Mouse (Mus musculus) ovary, adult 18-20 months (tissue): ENCODE results near the gene Pstpip1.

Experiments
- DNase-seq: peaks from one replicate; pipeline ENCODE4 v3.0.0; 2022; ENCODE audit warnings: low spot score, mixed read lengths

Gene Pstpip1

GRCm38 (mm10) chr9:56106274-56107072, 16.7 kb downstream of the Pstpip1 start:
- no peak for DNase-seq

DNA sequence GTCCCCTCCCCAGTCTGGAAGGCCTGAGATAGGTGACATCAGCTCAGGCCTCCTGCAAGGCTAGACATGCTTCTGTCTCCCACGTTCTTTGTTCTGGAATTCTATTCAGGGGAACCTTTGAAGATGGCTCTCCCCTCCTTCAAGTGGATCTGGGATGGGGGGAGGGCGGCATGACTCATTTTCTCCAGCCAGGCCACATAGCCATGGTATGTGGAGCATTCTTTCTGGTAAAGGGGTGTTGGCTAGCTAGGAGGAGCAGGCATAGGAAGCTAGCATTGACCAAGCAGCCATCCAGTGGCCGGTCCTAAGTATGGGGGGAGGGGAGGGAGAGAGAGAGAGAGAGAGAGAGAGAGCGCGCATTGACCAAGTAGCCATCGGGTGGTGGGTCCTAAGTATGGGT, 17.8 kb downstream of the Pstpip1 start:
- no peak for DNase-seq

- no peak for DNase-seq
These were observed 18.4 kb downstream of the Pstpip1 start for GRCm38 (mm10) chr9:56108174-56108573.

DNA sequence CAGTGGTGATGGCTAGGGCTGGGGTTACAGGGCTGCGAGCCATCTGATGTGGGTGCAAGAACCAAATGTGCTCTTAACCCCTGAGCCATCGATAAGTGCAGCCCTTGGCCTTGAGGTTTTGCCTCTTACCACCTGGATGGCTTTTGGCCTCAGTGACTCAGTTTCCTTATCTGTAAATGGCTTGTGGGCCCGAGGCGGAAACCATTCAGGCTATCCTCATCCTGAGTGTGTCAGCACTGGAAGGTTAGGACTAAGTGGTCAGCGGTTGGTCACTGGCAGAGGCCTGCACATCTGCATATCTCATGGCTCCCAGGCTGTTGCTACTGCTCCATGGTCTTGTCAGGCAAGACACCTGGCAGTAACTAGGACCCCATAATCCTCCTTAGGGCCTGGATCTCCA, 28.3 kb downstream of the Pstpip1 start:
- DNase-seq = no peak

DNA sequence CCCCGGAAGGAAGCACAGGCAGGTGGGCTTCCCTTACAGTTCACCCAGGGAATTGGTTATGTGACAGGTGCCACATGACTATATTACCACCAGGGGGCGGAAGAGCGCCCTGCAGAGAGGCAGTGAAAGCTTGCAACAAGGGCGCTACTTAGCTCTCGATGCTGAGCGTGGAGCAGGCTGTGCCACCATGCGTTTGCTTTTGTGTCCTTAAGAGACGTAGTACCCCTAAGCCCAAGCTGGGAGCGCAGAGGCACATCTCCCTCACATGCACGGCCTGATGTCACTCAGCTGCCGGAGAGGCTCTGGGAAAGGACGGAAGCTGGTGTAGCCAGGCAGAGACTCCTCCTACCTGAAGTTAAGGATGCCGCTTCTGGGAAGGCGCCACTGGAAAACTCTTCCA, 28.8 kb downstream of the Pstpip1 start:
- DNase-seq = peak; percentile 45

DNA sequence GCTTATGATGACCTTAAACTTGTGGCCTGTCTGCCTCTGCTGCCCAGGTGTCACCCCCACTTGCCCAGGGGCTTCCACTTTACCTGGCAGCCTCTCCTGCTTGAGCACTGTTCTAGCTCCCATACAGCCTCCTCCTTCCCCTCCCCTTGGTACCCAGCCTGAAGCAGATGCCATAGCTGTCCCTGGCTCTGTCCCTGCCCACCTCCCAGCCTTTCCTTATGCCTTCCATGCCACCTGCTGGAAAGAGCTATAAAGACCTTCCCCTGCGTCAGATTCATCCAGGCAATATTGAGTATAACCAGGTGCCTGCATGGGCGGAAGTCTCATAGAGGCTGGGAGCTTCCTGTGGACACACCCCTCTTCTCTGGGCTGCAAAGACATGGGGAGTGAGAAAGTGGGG, 29.9 kb downstream of the Pstpip1 start:
- DNase-seq = no peak

GRCm38 (mm10) chr9:56121097-56121496, 31.3 kb downstream of the Pstpip1 start:
- no peak for DNase-seq

DNA sequence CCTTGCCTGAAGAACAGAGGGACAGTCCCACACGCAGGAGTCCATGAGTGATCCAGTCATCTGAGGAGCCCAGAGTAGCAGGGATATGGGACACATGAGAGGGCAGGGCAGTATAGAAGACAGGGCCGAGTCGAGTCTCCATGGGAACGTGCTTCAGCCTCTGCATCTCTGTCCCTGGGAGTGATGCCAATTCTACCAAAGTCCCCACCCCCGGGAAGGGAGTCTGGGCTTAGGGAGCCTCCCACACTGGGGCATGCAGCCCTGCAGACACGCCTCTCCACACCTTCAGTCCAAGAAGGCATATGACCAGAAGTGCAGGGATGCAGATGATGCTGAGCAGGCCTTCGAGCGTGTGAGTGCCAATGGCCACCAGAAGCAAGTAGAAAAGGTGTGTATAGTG, 33.2 kb downstream of the Pstpip1 start:
- DNase-seq = peak; percentile 65

- DNase-seq = no peak
These were observed 33.9 kb downstream of the Pstpip1 start for GRCm38 (mm10) chr9:56123613-56124012.

DNA sequence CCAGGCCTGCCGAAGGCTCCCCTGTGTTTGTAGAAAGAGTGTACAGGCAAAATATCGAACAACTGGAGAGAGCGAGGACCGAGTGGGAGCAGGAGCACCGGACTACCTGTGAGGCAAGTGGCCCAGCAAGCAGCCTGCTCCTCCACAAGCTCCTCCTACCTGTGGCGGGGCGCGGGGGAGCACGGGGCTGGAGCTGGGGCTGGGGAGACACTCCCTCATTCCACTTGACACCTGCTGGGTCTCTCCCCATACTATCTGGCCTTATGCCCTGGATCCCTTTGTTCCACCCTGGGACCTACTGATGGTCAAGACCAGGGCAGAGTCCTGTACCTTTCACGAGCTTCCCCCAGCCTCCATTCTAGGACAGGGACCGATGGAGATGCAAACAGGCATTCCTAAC, 34.8 kb downstream of the Pstpip1 start:
- no peak for DNase-seq

DNA sequence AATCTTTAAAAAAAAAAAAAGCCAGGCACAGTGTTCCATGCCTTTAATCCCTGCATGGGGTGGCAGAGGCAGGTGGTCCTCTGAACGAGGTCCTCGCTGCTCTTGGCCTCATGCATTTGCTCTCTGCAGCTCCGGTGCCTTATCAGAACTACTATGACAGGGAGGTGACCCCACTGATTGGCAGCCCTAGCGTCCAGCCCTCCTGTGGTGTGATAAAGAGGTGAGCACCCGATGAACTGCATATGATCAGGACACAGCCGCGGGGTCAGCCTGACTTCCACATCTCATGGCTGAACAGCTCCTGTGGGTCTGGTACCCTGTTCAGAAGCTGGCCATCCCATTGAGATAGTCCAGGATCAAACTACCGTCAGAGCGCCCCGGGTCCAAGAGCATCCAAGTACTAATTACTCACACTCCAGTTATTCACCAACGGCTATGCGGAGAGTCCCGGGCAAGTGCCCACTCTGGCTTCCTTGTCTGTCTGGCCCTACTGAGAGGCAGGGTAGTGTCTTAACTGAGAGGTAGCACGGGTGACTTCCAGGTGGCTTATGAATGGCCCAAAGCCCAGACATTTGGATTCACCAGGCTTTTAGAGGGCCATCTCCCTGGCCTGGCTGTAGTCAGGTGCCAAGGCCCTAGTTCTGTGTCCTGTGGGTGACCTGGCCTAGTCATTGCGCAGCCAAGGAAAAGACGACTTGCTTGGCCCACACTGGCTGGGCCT, 36.9 kb downstream of the Pstpip1 start:
- DNase-seq = no peak

DNA sequence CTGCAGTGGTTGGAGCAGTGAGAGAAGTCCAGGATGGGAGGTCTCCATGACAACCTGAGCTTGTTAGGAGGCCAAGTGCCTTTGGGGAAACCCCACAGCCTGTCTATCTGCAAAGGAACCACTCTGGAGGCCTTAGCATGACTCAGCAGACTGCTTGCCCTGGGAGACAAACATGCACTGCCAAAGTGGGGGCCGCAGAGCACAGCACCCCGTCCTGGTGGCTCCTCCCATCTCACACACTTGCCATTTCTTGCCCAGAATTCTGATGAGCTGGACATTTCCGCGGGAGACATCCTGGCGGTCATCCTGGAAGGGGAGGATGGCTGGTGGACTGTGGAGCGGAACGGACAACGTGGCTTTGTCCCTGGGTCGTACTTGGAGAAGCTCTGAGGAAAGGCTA, 38.6 kb downstream of the Pstpip1 start:
- no peak for DNase-seq

GRCm38 (mm10) chr9:56129951-56130350, 40.2 kb downstream of the Pstpip1 start:
- DNase-seq = no peak

DNA sequence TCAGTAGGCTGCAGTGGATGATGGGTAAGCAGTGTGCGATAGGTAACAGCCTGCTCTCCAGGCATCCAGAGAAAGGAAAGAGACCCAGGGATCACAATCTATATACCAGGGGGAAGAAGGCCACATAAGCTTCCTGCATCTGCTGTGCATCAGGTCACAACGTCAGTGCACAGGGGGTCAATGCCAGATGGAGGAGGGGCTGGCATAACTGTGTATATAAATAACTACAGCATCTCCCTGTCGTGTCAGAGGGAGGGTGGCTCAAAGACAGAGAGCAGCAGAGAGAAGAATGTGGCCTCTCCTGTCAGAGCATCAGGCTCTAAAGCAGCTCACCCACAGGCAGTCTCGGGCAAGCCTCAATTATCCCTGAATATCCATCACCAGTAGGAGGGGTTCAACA, 40.8 kb downstream of the Pstpip1 start:
- no peak for DNase-seq

- DNase-seq = no peak
These were observed 42.2 kb downstream of the Pstpip1 start for GRCm38 (mm10) chr9:56131813-56132525.

DNA sequence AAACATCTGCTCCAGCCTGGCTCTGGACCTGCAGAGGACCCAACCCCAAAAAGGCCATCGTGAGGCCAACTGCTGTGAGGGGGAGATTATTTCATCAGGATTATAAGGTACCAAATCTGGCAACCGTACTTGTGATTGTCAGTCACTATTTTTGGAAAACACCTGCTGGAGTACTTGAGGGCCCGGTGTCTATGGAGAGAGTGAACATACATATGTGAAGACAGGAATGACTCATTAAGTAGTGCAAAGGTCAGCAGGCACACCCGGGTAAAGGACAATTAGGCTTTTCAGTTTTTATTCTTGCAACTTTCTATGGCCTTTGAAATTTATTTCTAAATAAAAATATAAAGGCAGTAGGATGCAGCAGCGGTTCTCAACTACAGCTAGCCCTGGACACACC, 44.2 kb downstream of the Pstpip1 start:
- no peak for DNase-seq

GRCm38 (mm10) chr9:56134614-56135013, 44.9 kb downstream of the Pstpip1 start:
- no peak for DNase-seq

- DNase-seq = no peak
These were observed 45.9 kb downstream of the Pstpip1 start for GRCm38 (mm10) chr9:56135590-56136197.

- DNase-seq = no peak
These were observed 52.0 kb downstream of the Pstpip1 start for GRCm38 (mm10) chr9:56141776-56142175.

- DNase-seq = no peak
These were observed 54.7 kb downstream of the Pstpip1 start for GRCm38 (mm10) chr9:56144366-56145003.

DNA sequence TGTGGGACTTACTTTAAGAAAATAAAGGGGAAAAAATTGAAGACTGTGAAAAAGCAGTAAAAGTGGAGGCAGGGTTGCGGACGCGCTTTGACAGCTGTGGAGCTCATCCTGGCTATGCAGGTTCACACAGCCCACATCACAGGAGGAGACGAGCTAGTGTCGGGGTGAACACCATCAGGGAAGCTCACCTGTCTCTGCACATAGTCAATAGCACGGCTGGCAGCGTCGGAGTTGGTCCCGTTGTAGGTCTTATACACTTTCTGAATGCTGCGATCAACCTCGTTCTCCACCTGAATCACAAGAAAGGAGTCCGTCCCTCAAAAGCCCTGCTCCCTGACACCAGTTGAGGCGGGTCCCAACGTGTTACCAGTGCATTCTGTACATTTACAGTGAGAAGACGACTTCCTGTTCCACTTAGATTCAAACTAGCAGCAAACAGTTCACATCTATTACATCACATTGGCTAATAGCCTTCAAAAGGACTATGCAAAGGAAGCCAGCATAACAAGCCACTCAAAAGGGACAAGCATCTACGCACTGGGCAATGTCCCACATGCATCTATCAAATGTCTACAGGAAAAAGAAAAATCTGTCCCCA, 56.7 kb downstream of the Pstpip1 start:
- no peak for DNase-seq
